Mouse (Mus musculus) MEL (cell line): Measurements from ENCODE around the gene Slit1.

Experiments
- BHLHE40 ChIP-seq: IDR thresholded peaks from 2 replicates; pipeline ENCODE4 v1.6.1; 2012; ENCODE audit warnings: low read depth, mild to moderate bottlenecking, inconsistent platforms, low read length, improper control_type of control experiment, borderline replicate concordance
- CHD1 ChIP-seq: IDR thresholded peaks from 2 replicates; pipeline ENCODE4 v1.6.1; 2012; ENCODE audit warnings: low read depth, mild to moderate bottlenecking, inconsistent platforms, low read length, improper control_type of control experiment
- CTCF ChIP-seq, 3 experiments: IDR thresholded peaks in 2 of 3; conservative IDR thresholded peaks in 1 of 3; 2 replicates each; pipeline ENCODE4 v1.5.1; 2011 to 2012; ENCODE audit warnings: low read length in 3 of 3, low read depth in 2 of 3, mild to moderate bottlenecking in 2 of 3, improper control_type of control experiment in 1 of 3, inconsistent platforms in 1 of 3, mixed read lengths in 1 of 3, moderate library complexity in 1 of 3; ENCODE audit not compliant: control insufficient read depth in 1 of 3, insufficient read depth in 1 of 3, poor library complexity in 1 of 3, severe bottlenecking in 1 of 3
- EP300 ChIP-seq, 2 experiments: IDR thresholded peaks; 2 replicates each; pipeline ENCODE4 v1.6.1; 2011; ENCODE audit warnings: improper control_type of control experiment in 2 of 2, low read length in 2 of 2, low read depth in 1 of 2, mild to moderate bottlenecking in 1 of 2
- HCFC1 ChIP-seq: IDR thresholded peaks from 2 replicates; pipeline ENCODE4 v1.6.1; 2012; ENCODE audit warnings: low read depth, mild to moderate bottlenecking, inconsistent platforms, low read length, improper control_type of control experiment, moderate library complexity
- JUND ChIP-seq: IDR thresholded peaks from 2 replicates; pipeline ENCODE4 v1.6.1; 2011; ENCODE audit warnings: low read depth, mild to moderate bottlenecking, improper control_type of control experiment, low read length
- MXI1 ChIP-seq: IDR thresholded peaks from 2 replicates; pipeline ENCODE4 v1.6.1; 2011; ENCODE audit warnings: mild to moderate bottlenecking, low read depth, low read length, improper control_type of control experiment
- MYC ChIP-seq: IDR thresholded peaks from 2 replicates; pipeline ENCODE4 v1.6.1; 2011; ENCODE audit warnings: low read depth, mild to moderate bottlenecking, low read length, improper control_type of control experiment, moderate library complexity
- NRF1 ChIP-seq: IDR thresholded peaks from 2 replicates; pipeline ENCODE4 v1.6.1; 2014; ENCODE audit warnings: low read depth, mild to moderate bottlenecking, inconsistent platforms, low read length, improper control_type of control experiment, moderate library complexity; ENCODE audit not compliant: poor library complexity, insufficient read depth, severe bottlenecking
- POLR2A ChIP-seq, 2 experiments: IDR thresholded peaks; 2 replicates each; pipeline ENCODE4 v1.6.1; 2011 to 2012; ENCODE audit warnings: low read length in 2 of 2, mild to moderate bottlenecking in 2 of 2, control low read depth in 1 of 2, improper control_type of control experiment in 1 of 2, low read depth in 1 of 2, moderate library complexity in 1 of 2; ENCODE audit not compliant: control insufficient read depth in 1 of 2, insufficient read depth in 1 of 2, poor library complexity in 1 of 2
- POLR2AphosphoS5 ChIP-seq: IDR thresholded peaks from 2 replicates; pipeline ENCODE4 v1.6.1; 2012; ENCODE audit warnings: low read depth, borderline replicate concordance, mild to moderate bottlenecking, inconsistent platforms, low read length, moderate library complexity, mixed read lengths
- ZMIZ1 ChIP-seq: IDR thresholded peaks from 2 replicates; pipeline ENCODE4 v1.6.1; 2012; ENCODE audit warnings: low read depth, mild to moderate bottlenecking, inconsistent platforms, low read length, improper control_type of control experiment, moderate library complexity

DNA sequence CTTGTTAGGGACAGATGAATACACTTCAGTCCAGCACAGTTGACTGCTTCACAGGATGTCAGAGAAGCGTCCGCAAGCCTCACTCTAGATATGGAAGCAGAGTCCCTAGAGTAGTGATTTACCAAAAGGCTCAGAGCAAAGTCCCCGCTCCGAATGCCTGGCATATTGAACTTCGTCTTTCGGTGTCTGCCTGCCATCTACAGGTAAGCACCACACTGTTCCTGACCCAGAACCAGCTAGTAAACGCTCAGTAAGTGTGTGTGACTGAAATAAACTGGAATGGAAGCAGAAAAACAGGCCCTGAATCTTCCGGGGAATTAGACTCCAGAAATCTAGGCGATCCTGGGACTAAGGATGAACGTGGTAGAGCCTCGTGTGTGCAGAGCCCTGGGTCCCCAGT lies 8.4 kb upstream of the Slit1 start:
- TF ChIP-seq CHD1 = no peak
- TF ChIP-seq POLR2A (IDR thresholded peaks at IDR 0.05; ENCODE audit: control insufficient read depth in 1 of 2, insufficient read depth in 1 of 2, low read depth in 1 of 2, low read length in 2 of 2, poor library complexity in 1 of 2) = no peak
- no peak for TF ChIP-seq JUND
- TF ChIP-seq HCFC1 = no peak
- TF ChIP-seq CTCF (IDR thresholded peaks at IDR 0.05 in 2 of 3, conservative IDR thresholded peaks at IDR 0.05 in 1 of 3; ENCODE audit: control insufficient read depth in 1 of 3, insufficient read depth in 1 of 3, low read depth in 2 of 3, low read length in 3 of 3, poor library complexity in 1 of 3, severe bottlenecking in 1 of 3) = no peak
- TF ChIP-seq ZMIZ1 = no peak
- TF ChIP-seq MXI1 = no peak
- no peak for TF ChIP-seq NRF1
- TF ChIP-seq EP300 (IDR thresholded peaks at IDR 0.05; ENCODE audit: low read depth in 1 of 2, low read length in 2 of 2) = no peak
- TF ChIP-seq MYC = no peak
- no peak for TF ChIP-seq POLR2AphosphoS5
- TF ChIP-seq BHLHE40 = no peak
